Mouse (Mus musculus) liver, embryonic 16.5 days (tissue): ENCODE data around the gene Eif4ebp2. TPM values are rescaled to one million over a fixed set of nuclear protein-coding genes. Genes with fewer than 3 reads are reported as not detected.
A peak's percentile ranks its signal among the peaks of the same experiment; 100 is the strongest.
"Not testable (repeated sequence)": the region's sequence is repeated elsewhere in the genome, so short reads cannot be mapped to it uniquely, and the experiment has no call there.

Experiments used
- ATAC-seq: fragments of 200-750 bp; cut with Nextera tagmentation; 2 replicates; pipeline ENCODE4 v1.8.0; 2017; ENCODE audit warnings: low read depth, mild to moderate bottlenecking, moderate number of reproducible peaks, moderate library complexity
- H3K27ac ChIP-seq: fragments of 300-500 bp; sonication (generic); 2 replicates; pipeline ENCODE4 v1.5.1; 2014; ENCODE audit warnings: mild to moderate bottlenecking, low read length
- H3K27me3 ChIP-seq: fragments of 300-500 bp; sonication (generic); 2 replicates; pipeline ENCODE4 v1.6.1; 2014; ENCODE audit warnings: low read depth, low read length, mixed read lengths; ENCODE audit not compliant: control insufficient read depth, insufficient read depth
- H3K36me3 ChIP-seq: fragments of 300-500 bp; sonication (generic); 2 replicates; pipeline ENCODE4 v1.6.1; 2014; ENCODE audit warnings: mild to moderate bottlenecking; ENCODE audit not compliant: control insufficient read depth, insufficient read depth
- H3K4me1 ChIP-seq: fragments of 300-500 bp; sonication (generic); 2 replicates; pipeline ENCODE4 v1.6.1; 2014; ENCODE audit warnings: low read depth, low read length, mixed read lengths; ENCODE audit not compliant: control insufficient read depth
- H3K4me2 ChIP-seq: fragments of 300-500 bp; sonication (generic); 2 replicates; pipeline ENCODE4 v1.6.1; 2014; ENCODE audit warnings: low read depth, low read length, mixed read lengths
- H3K4me3 ChIP-seq: fragments of 300-500 bp; sonication (generic); 2 replicates; pipeline ENCODE4 v1.5.1; 2014; ENCODE audit warnings: low read depth, mild to moderate bottlenecking, low read length
- H3K9ac ChIP-seq: fragments of 300-500 bp; sonication (generic); 2 replicates; pipeline ENCODE4 v1.6.1; 2014; ENCODE audit warnings: low read depth, low read length
- H3K9me3 ChIP-seq: fragments of 300-500 bp; sonication (generic); replicated peaks from 2 replicates; pipeline ENCODE4 v1.6.1; 2016; ENCODE audit warnings: low read length; ENCODE audit not compliant: control insufficient read depth
- WGBS: fragments of 180-500 bp; shearing (Covaris S2); extraction: QIAGEN DNeasy Blood & Tissue Kit; methylation state at CpG from one replicate; pipeline ENCODE4 v1.1.7; 2014; ENCODE audit not compliant: insufficient replicate concordance; 5-methylcytosine and 5-hydroxymethylcytosine counted together
- polyA plus RNA-seq: library from polyadenylated mRNA; unstranded; fragments of >200 nt; fragmentation: Nextera tagmentation; extraction: Ambion mirVana; gene quantifications from 2 replicates; pipeline ENCODE4 v1.2.1, GENCODE M21; 2015

The Eif4ebp2 gene
- polyA plus RNA-seq, 1 experiment from 2014 or later = 39.4 TPM

- Histone ChIP-seq H3K4me1 (peaks cover 18% of the 10 kb centered on the region), H3K9me3 (no peaks in the 10 kb centered on the region), H3K4me3 (no peak overlapping the region), H3K36me3 (no peaks in the 10 kb centered on the region), H3K27ac (no peak overlapping the region), H3K4me2 (no peak overlapping the region), H3K9ac (no peak overlapping the region), H3K27me3 (no peaks in the 10 kb centered on the region)
- ATAC-seq = no peak
- 23% methylated on average over 1 of the region's 1 CpGs for WGBS
Observed at GRCm38 (mm10) chr10:61474344-61474743, 21.9 kb upstream of the Eif4ebp2 start.

GRCm38 (mm10) chr10:61473640-61474039 lies 21.2 kb upstream of the Eif4ebp2 start:
- Histone ChIP-seq H3K9ac (no peak overlapping the region), H3K4me3 (no peak overlapping the region), H3K27ac (no peak overlapping the region), H3K9me3 (no peaks in the 10 kb centered on the region), H3K4me1 (peaks cover 18% of the 10 kb centered on the region), H3K4me2 (no peak overlapping the region), H3K27me3 (no peaks in the 10 kb centered on the region), H3K36me3 (no peaks in the 10 kb centered on the region)
- 63% methylated on average over 3 of the region's 3 CpGs for WGBS
- ATAC-seq = no peak

GRCm38 (mm10) chr10:61468900-61469299 lies 16.4 kb upstream of the Eif4ebp2 start:
- Histone ChIP-seq H3K27ac (no peak overlapping the region), H3K4me1 (peaks cover 20% of the 10 kb centered on the region), H3K4me2 (no peak overlapping the region), H3K27me3 (no peaks in the 10 kb centered on the region), H3K9me3 (no peaks in the 10 kb centered on the region), H3K4me3 (no peak overlapping the region), H3K9ac (no peak overlapping the region), H3K36me3 (no peaks in the 10 kb centered on the region)
- WGBS = 52% methylated on average over 7 of the region's 7 CpGs
- no peak for ATAC-seq

- peak; percentile 32; the same call in 1 of the 2 replicates for ATAC-seq
- H3K4me3 ChIP-seq = no peak overlapping the region
- no peaks in the 10 kb centered on the region for H3K27me3 ChIP-seq
- WGBS = 23% methylated on average over 5 of the region's 5 CpGs
- H3K9ac ChIP-seq = no peak overlapping the region
- no peaks in the 10 kb centered on the region for H3K36me3 ChIP-seq
- no peak overlapping the region for H3K4me2 ChIP-seq
- peaks cover 20% of the 10 kb centered on the region for H3K4me1 ChIP-seq
- H3K27ac ChIP-seq = no peak overlapping the region
- no peaks in the 10 kb centered on the region for H3K9me3 ChIP-seq
Observed at GRCm38 (mm10) chr10:61466873-61467272, 14.4 kb upstream of the Eif4ebp2 start.

- 0 out of 2 replicates have a peak, but pooled peaks have one; percentile 14 for ATAC-seq
- H3K27ac ChIP-seq = no peak overlapping the region
Observed at GRCm38 (mm10) chr10:61466242-61466641, 13.8 kb upstream of the Eif4ebp2 start.

GRCm38 (mm10) chr10:61465009-61465408 lies 12.5 kb upstream of the Eif4ebp2 start:
- Histone ChIP-seq H3K9me3 (no peaks in the 10 kb centered on the region), H3K27me3 (no peaks in the 10 kb centered on the region), H3K27ac (peak overlapping the region; percentile 8; the same call in 1 of the 2 replicates), H3K9ac (no peak overlapping the region), H3K36me3 (no peaks in the 10 kb centered on the region), H3K4me3 (no peak overlapping the region), H3K4me2 (no peak overlapping the region), H3K4me1 (peaks cover 20% of the 10 kb centered on the region)
- 32% methylated on average over 4 of the region's 4 CpGs for WGBS
- peak; percentile 81 for ATAC-seq

More at GRCm38 (mm10) chr10:61466242-61466641, 13.8 kb upstream of the Eif4ebp2 start:
- peaks cover 20% of the 10 kb centered on the region for H3K4me1 ChIP-seq
- H3K4me2 ChIP-seq = peak overlapping the region; percentile 8; the same call in 1 of the 2 replicates
- H3K4me3 ChIP-seq = no peak overlapping the region
- no peaks in the 10 kb centered on the region for H3K36me3 ChIP-seq
- H3K27me3 ChIP-seq = no peaks in the 10 kb centered on the region
- no peaks in the 10 kb centered on the region for H3K9me3 ChIP-seq
- H3K9ac ChIP-seq = no peak overlapping the region
- 47% methylated on average over 8 of the region's 8 CpGs for WGBS

- H3K9ac ChIP-seq = no peak overlapping the region
- no peaks in the 10 kb centered on the region for H3K27me3 ChIP-seq
- no peaks in the 10 kb centered on the region for H3K9me3 ChIP-seq
- no peaks in the 10 kb centered on the region for H3K36me3 ChIP-seq
- no peak overlapping the region for H3K27ac ChIP-seq
- no peak overlapping the region for H3K4me2 ChIP-seq
- H3K4me3 ChIP-seq = no peak overlapping the region
- ATAC-seq = no peak
- 56% methylated on average over 3 of the region's 3 CpGs for WGBS
- no peaks in the 10 kb centered on the region for H3K4me1 ChIP-seq
Observed at GRCm38 (mm10) chr10:61457182-61457581, 4.7 kb upstream of the Eif4ebp2 start.

GRCm38 (mm10) chr10:61453171-61453570 lies 710 bp upstream of the Eif4ebp2 start:
- H3K27ac ChIP-seq, H3K36me3 ChIP-seq, H3K4me2 ChIP-seq, H3K9ac ChIP-seq, ATAC-seq, H3K4me3 ChIP-seq, H3K27me3 ChIP-seq, H3K9me3 ChIP-seq: not testable (repeated sequence)
- WGBS = 50% methylated on average over 3 of the region's 3 CpGs
- H3K4me1 ChIP-seq = peaks cover 29% of the 10 kb centered on the region

- H3K27me3 ChIP-seq = no peaks in the 10 kb centered on the region
- ATAC-seq = peak; percentile 41
- H3K36me3 ChIP-seq = peaks cover 6% of the 10 kb centered on the region
- H3K27ac ChIP-seq = peak overlapping the region; percentile 95
- H3K9ac ChIP-seq = peak overlapping the region; percentile 94
- under 1% methylated on average over 41 of the region's 62 CpGs for WGBS
- H3K4me3 ChIP-seq = peak overlapping the region; percentile 98
- H3K9me3 ChIP-seq = no peaks in the 10 kb centered on the region
- peak overlapping the region; percentile 86 for H3K4me2 ChIP-seq
- H3K4me1 ChIP-seq = peaks cover 35% of the 10 kb centered on the region
Observed at GRCm38 (mm10) chr10:61451931-61452617, 387 bp downstream of the Eif4ebp2 start.
